Comparison of ENCODE assay signal across 15 mouse cellular contexts in the genomic region with DNA sequence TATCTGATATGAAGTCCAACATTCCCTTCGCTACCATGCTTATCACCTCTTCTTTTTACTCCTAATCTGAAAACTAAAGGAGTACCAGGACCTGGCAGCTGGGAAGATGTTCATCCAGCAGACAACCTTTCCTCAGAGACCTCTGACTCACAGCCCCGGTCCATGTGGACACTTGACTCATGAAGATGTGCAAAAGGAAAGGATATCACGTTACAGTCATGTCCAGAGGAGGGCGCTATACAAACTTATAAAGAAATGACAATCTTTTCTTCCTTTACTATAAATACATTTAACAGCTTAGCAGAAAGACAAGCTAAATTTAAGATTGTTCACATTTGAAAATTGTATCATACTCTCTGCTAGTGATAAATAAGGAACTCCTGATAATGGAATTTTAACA. TPM values are rescaled to one million over a fixed set of nuclear protein-coding genes. Genes with fewer than 3 reads are reported as not detected.
DNase-seq lines count a peak whose midpoint lies in the region; ATAC-seq and TF ChIP-seq lines count a peak whose summit lies in the region.
"Had no signal": no experiment of that assay in that cellular context is flagged by ENCODE, and none has a peak within 500 bp of the region (broad histone marks: within the 10 kb centered on the region; RNA-seq: fewer than 3 reads in every experiment).

No protein-coding gene starts in this region.

- ATAC-seq in CD4-positive, CD25-positive, alpha-beta regulatory T cell, adult 4 months, result no peak

- TF ChIP-seq POLR2A in kidney, adult 2 months (IDR thresholded peaks at IDR 0.05; ENCODE audit: low read depth, low read length), result no peak

- peaks cover 1% of the 10 kb centered on the region; the same call in 1 of the 2 replicates for H3K36me3 ChIP-seq in kidney, adult 2 months (ENCODE audit: control insufficient read depth, insufficient read depth, low read length)

- peak; percentile 37 for DNase-seq in CD4-positive, CD25-positive, alpha-beta regulatory T cell, adult 2 months (ENCODE audit: low read depth, low spot score)
- DNase-seq in kidney, adult 2 months, result no peak
- DNase-seq in kidney, adult 9 months, result no peak
- DNase-seq in 3T3-L1 (ENCODE audit: low read depth, low spot score) (peak; percentile 72), adipocyte (ENCODE audit: low spot score) (peak; percentile 27)
- no peak for DNase-seq in spleen, postnatal 4 days (ENCODE audit: low spot score in 2 of 2)
- no peak for DNase-seq in heart, postnatal 4 days
- DNase-seq: right cerebral cortex, postnatal 4 days had no signal

- no peak overlapping the region for H3K27ac ChIP-seq in kidney, adult 2 months (ENCODE audit: insufficient read depth, low read depth, low read length)
- H3K27ac ChIP-seq: hindbrain, embryonic 10.5 days; limb, embryonic 12.5 days had no signal

- no peaks in the 10 kb centered on the region for H3K27me3 ChIP-seq in kidney, adult 2 months (replicated peaks; ENCODE audit: control insufficient read depth, insufficient read depth, low read length)
- H3K27me3 ChIP-seq: limb, embryonic 12.5 days had no signal

- no peak overlapping the region for H3K4me3 ChIP-seq in kidney, adult 2 months (ENCODE audit: insufficient read depth, low read depth, low read length)
- H3K4me3 ChIP-seq: hindbrain, embryonic 10.5 days; limb, embryonic 12.5 days had no signal

- 0 out of 2 replicates have a peak, but pooled peaks have one; percentile 3 for TF ChIP-seq CTCF in kidney, adult 2 months (conservative IDR thresholded peaks at IDR 0.05; ENCODE audit: insufficient read depth, insufficient read length, low read depth, low read length)

- WGBS in kidney, adult 2 months, result 74% methylated on average over 4 of the region's 4 CpGs

- H3K4me1 ChIP-seq in kidney, adult 2 months (ENCODE audit: control insufficient read depth, insufficient read depth, low read length), result peaks cover 8% of the 10 kb centered on the region; the same call in 1 of the 2 replicates
- H3K4me1 ChIP-seq: hindbrain, embryonic 10.5 days; limb, embryonic 12.5 days had no signal

RNA-seq across cellular contexts. Expression of a gene that starts 36.4 kb away (rescaled TPM):
- under 1 TPM in 1 of 2 experiments, not detected in 1; 0.20 TPM for polyA plus RNA-seq in CD4-positive, CD25-positive, alpha-beta regulatory T cell, adult 4 months (2017; shearing (Covaris generic))
- polyA plus RNA-seq in kidney, adult 2 months (2012; rRNA removed), result not detected in 2 replicates
- total RNA-seq in heart, postnatal 4 days (2021), result not detected
- total RNA-seq: common myeloid progenitor, adult 5-6 weeks had no signal
- polyA plus RNA-seq: forebrain, embryonic 11.5 days; gonadal fat pad, adult 2 months; hindbrain, embryonic 10.5 days; large intestine, adult 2 months; limb, embryonic 12.5 days had no signal

Comparison
In these comparisons a context has a peak if more than half of its experiments do, and no peak if none do; other contexts are left out.
1. DNase-seq: peak in CD4-positive, CD25-positive, alpha-beta regulatory T cell, adult 2 months (single experiment), 3T3-L1 (single experiment) and adipocyte (single experiment); none in kidney, adult 2 months (single experiment), kidney, adult 9 months (single experiment), spleen, postnatal 4 days (0 of 2) and heart, postnatal 4 days (single experiment).